Mouse (Mus musculus): ENCODE results near the gene Apip.

DNA sequence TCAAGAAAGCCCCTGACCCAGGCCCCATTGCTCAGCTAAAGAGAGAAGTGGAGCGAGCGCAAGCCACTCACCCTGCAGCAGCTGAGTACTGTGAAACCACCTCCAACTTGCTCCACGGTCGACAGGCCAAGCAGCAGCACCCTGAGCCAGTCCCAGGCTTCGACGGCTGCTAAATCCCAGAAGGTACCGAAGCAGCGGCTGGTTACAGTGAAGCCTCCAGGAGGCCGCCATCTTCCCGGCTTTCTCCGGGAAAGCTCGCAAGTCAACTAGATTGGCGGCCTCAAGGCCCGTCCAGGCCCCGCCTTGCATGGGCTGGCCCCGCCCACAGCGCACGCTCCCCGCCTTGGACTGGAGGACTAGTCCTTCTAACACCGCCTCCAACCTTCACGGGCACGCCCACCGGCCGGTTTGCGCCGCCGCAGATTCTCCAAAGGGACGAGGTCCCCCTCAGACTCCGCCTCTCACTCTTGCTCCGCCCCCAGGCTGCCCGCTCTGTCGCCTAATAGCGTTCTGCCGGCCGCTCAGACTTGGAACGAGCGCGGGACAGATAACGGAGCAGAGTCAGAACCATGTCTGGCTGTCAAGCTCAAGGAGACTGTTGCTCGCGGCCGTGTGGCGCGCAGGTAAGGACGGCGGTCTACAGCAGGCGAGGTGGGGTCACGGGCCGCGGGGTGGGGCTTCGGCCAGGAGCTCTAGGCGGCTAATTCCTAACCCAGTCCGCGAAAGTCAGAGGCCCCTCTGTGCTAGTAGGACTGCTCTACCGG is at the start of gene Apip, which contains the start of gene Pdhx:
- TF ChIP-seq CTCF (IDR thresholded peaks at IDR 0.05; ENCODE audit: low read depth, low read length) (no peak), POLR2A (IDR thresholded peaks at IDR 0.05; ENCODE audit: extremely low read depth, insufficient read depth, low read length) (peak; percentile 93)

All from liver, adult 2 months (tissue).